Mouse (Mus musculus): ENCODE measurements around the gene Cfap43.

DNA sequence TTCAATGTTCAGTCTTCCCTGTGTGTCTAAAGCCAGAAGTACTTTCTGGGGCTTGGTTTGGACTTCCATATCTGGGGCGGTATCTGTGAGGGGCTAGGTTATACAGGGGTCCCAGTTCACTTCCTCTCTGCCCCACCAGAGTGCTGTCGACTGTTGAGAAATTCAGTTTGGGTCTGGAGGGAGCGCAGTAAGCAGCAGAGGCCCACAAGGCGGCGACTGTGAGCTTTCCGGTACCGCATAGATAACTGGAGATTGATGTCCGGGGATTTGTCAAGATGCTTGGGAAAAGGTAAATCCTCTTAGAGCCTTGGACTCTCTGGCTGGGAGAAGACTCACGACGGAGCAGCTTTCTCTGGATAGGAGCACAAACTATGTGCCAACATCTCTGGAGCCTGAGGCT lies 47.6 kb downstream of the Cfap43 start:
- no peak for TF ChIP-seq CTCF (conservative IDR thresholded peaks at IDR 0.05; ENCODE audit: low read length)
- no peak for TF ChIP-seq POU5F1 (IDR thresholded peaks at IDR 0.05; ENCODE audit: borderline replicate concordance, low read length)
- TF ChIP-seq NANOG (IDR thresholded peaks at IDR 0.05; ENCODE audit: borderline replicate concordance, low read length), result no peak

Measured in E14TG2a.4 (cell line).